Mouse (Mus musculus) WW6 (cell line): ENCODE data around the gene Tomm34.

Source experiments
- DNase-seq: peaks from one replicate; pipeline ENCODE4 v3.0.0-alpha.2; 2013; ENCODE audit warnings: low read depth, low spot score

Tomm34 gene

DNA sequence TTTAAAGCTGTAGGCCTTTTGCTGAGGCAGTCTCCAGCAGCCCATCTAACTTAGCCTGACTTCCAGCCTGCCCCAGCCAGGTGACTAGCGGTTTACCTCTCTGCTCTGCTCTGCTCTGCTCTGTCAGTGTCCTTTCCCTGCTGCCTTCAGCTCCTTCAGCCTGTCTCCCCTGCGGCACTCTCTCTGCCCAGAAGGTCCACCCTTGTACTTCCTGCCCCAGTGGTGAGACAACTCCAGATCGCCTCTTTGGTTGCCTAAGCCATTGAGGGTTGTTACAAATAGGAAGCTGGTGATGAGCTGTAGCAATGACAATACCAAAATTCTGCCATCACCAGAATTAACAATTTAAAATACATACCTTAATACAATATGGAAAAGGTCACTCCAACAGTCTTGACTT is 60.0 kb downstream of the Tomm34 start:
- no peak for DNase-seq

GRCm38 (mm10) chr2:164010496-164010895 is 60.5 kb downstream of the Tomm34 start:
- DNase-seq: no peak

DNA sequence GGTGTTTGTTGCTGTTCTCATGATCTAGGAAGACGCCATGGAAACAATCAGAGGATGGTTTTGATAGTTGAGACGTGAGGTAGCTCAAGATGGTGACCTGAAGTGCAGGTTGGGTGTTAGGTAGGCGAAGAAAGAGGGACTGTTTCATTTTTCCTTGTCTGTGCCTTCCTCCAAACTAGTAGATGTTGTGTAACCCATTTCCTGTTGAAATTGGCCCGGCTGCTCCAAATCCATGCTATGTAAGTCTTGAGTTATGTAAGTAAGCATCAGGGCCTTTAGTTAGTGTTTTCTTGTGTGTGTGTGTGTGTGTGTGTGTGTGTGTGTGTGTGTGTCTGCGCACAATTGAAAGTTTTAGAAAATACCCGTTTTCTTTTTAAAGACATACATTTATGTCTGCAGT is 61.7 kb downstream of the Tomm34 start:
- no peak for DNase-seq

DNA sequence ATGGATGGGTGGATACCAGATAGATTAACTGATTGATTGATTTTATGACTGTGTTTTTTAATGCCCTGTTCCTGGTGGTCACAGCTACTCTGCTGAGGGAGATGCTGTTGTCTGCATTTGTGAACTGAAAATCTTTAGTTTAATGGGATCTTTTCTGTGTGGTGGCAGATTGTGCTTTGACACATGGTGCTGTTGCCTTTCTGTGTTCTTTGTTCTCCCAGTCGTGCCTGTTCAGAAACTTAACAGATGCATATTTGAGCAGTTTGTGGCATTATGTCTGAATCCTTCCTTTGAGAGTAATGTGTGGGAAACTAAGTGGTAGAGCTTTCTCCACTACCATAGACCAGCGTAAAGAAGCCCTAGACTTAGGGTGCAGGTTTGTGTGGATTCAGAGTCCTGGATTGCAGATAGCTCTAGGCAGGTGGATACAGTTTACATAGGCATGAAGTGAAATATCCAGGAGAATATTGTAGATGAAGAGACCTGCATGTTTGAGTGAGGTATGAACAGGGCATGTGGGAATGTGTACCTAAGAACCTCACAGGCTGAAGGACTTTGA is 62.9 kb downstream of the Tomm34 start:
- no peak for DNase-seq

GRCm38 (mm10) chr2:164007547-164007946 is 63.4 kb downstream of the Tomm34 start:
- DNase-seq: no peak

- DNase-seq: no peak
Measured at GRCm38 (mm10) chr2:164006932-164007331, 64.0 kb downstream of the Tomm34 start.

- DNase-seq: no peak
Measured at GRCm38 (mm10) chr2:164004503-164004902, 66.5 kb downstream of the Tomm34 start.
